Mouse (Mus musculus) hindbrain, embryonic 12.5 days (tissue): Measurements from ENCODE around the gene Pdzd2. TPM values are rescaled to one million over a fixed set of nuclear protein-coding genes. Genes with fewer than 3 reads are reported as not detected.

ENCODE experiments used
- ATAC-seq: fragments of 200-750 bp; cut with Nextera tagmentation; 2 replicates; pipeline ENCODE4 v1.8.0; 2017; ENCODE audit warnings: moderate TSS enrichment; ENCODE audit not compliant: low FRiP score
- H3K27ac ChIP-seq: fragments of 300-500 bp; sonication (generic); 2 replicates; pipeline ENCODE4 v1.5.1; 2016; ENCODE audit warnings: mild to moderate bottlenecking
- H3K27me3 ChIP-seq: fragments of 300-500 bp; sonication (generic); 2 replicates; pipeline ENCODE4 v1.6.1; 2016; ENCODE audit warnings: mild to moderate bottlenecking
- H3K36me3 ChIP-seq: fragments of 300-500 bp; sonication (generic); 2 replicates; pipeline ENCODE4 v1.6.1; 2016; ENCODE audit warnings: mild to moderate bottlenecking
- H3K4me1 ChIP-seq: fragments of 300-500 bp; sonication (generic); 2 replicates; pipeline ENCODE4 v1.6.1; 2016
- H3K4me2 ChIP-seq: fragments of 300-500 bp; sonication (generic); replicated peaks from 2 replicates; pipeline ENCODE4 v1.6.1; 2016; ENCODE audit warnings: mild to moderate bottlenecking
- H3K4me3 ChIP-seq: fragments of 300-500 bp; sonication (generic); 2 replicates; pipeline ENCODE4 v1.5.1; 2016; ENCODE audit warnings: mild to moderate bottlenecking
- H3K9ac ChIP-seq: fragments of 300-500 bp; sonication (generic); 2 replicates; pipeline ENCODE4 v1.6.1; 2016; ENCODE audit warnings: mild to moderate bottlenecking, moderate library complexity
- H3K9me3 ChIP-seq: fragments of 300-500 bp; sonication (generic); replicated peaks from 2 replicates; pipeline ENCODE4 v1.6.1; 2016; ENCODE audit warnings: mild to moderate bottlenecking
- WGBS: fragments of 180-500 bp; shearing (Covaris S2); methylation state at CpG from one replicate; pipeline ENCODE4 v1.1.7; 2016; 5-methylcytosine and 5-hydroxymethylcytosine counted together
- polyA plus RNA-seq: library from polyadenylated mRNA; unstranded; fragments of >200 nt; fragmentation: Nextera tagmentation; extraction: Ambion mirVana; gene quantifications from 2 replicates; pipeline ENCODE4 v1.2.1, GENCODE M21; 2016

Gene Pdzd2
- polyA plus RNA-seq, 1 experiment from 2014 or later: 8.7 TPM

GRCm38 (mm10) chr15:12689716-12690381 lies 49.9 kb downstream of the Pdzd2 start:
- no peaks in the 10 kb centered on the region for H3K27me3 ChIP-seq
- H3K27ac ChIP-seq: no peak overlapping the region
- no peak overlapping the region for H3K4me3 ChIP-seq
- WGBS: 85% methylated on average over 7 of the region's 7 CpGs
- no peak overlapping the region for H3K9ac ChIP-seq
- no peaks in the 10 kb centered on the region for H3K9me3 ChIP-seq
- H3K4me2 ChIP-seq: no peak overlapping the region
- H3K4me1 ChIP-seq: no peaks in the 10 kb centered on the region
- no peak for ATAC-seq
- H3K36me3 ChIP-seq: no peaks in the 10 kb centered on the region

GRCm38 (mm10) chr15:12682549-12682948 lies 57.2 kb downstream of the Pdzd2 start:
- no peak overlapping the region for H3K27ac ChIP-seq
- 0 out of 2 replicates have a peak, but pooled peaks cover 3% of the 10 kb centered on the region for H3K4me1 ChIP-seq
- no peak for ATAC-seq
- no peaks in the 10 kb centered on the region for H3K36me3 ChIP-seq
- 0 out of 2 replicates have a peak, but pooled peaks cover 3% of the 10 kb centered on the region for H3K9me3 ChIP-seq
- no peaks in the 10 kb centered on the region for H3K27me3 ChIP-seq
- H3K4me2 ChIP-seq: no peak overlapping the region
- H3K4me3 ChIP-seq: no peak overlapping the region
- 44% methylated on average over 9 of the region's 9 CpGs for WGBS
- H3K9ac ChIP-seq: no peak overlapping the region

DNA sequence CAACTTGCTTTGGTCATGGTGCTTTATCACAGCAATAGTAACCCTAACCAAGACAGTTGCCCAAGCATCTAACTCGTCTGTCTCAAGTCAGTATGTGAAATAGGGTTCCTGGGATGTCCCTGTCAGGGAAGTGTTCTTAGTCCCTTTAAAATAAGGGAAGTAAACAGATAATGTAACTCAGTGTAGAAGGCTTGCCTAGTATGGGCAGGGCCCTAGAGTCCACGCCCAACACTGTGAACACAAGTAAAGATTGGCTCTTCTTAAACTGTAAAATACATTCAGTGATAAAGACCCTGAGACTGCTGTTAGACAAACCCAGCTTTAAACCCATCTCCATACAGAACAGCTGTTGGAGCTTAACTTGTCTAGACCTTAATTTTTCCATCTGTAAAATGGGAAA lies 57.8 kb downstream of the Pdzd2 start:
- ATAC-seq: no peak
- Histone ChIP-seq H3K9ac (no peak overlapping the region), H3K4me1 (0 out of 2 replicates have a peak, but pooled peaks cover 3% of the 10 kb centered on the region), H3K27me3 (no peaks in the 10 kb centered on the region), H3K9me3 (0 out of 2 replicates have a peak, but pooled peaks cover 3% of the 10 kb centered on the region), H3K4me3 (no peak overlapping the region), H3K27ac (no peak overlapping the region), H3K36me3 (no peaks in the 10 kb centered on the region), H3K4me2 (no peak overlapping the region)
- WGBS: 90% methylated on average over 2 of the region's 2 CpGs

DNA sequence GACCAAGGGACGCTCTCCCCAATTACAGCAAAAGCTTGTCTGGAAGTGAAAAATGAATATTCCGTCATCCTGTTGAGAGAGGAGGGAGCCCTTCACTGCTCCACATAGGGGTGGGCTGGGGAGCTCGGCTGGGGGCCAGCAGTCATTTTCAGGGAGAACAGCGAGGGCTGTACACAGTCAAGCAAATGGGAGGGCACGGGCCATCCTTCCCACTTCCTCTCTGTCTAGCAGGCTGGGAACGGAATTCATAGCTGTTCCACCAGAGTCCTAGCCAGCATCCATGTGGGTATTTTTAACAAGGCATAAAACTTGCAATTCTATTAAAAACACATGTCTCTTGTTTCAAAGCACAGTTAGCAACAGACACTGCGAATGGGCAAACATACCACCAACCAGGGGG lies 59.0 kb downstream of the Pdzd2 start:
- Histone ChIP-seq H3K9me3 (0 out of 2 replicates have a peak, but pooled peaks cover 3% of the 10 kb centered on the region), H3K27me3 (no peaks in the 10 kb centered on the region), H3K36me3 (no peaks in the 10 kb centered on the region), H3K4me3 (no peak overlapping the region), H3K4me2 (no peak overlapping the region), H3K27ac (no peak overlapping the region), H3K4me1 (0 out of 2 replicates have a peak, but pooled peaks cover 3% of the 10 kb centered on the region), H3K9ac (no peak overlapping the region)
- no peak for ATAC-seq
- 46% methylated on average over 7 of the region's 7 CpGs for WGBS

DNA sequence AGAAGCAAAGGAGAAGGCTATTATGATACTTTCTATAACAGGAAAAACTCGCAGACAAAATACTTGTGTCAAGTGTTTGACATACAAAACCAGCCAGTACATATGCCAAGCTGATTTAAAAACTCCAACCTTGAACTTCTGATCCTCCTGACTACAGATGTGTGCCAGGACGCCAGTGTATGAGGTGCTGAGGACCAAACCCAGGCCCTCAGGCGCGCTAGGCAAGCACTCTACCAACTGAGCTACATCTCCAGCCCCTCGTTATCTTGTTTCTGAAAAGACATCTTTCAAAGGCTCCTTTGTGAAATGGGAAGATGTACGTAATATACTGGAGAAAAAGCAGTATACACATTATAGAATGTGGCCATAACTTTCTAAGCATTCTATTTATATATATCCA lies 59.7 kb downstream of the Pdzd2 start:
- no peaks in the 10 kb centered on the region for H3K27me3 ChIP-seq
- WGBS: 91% methylated on average over 6 of the region's 6 CpGs
- no peak for ATAC-seq

DNA sequence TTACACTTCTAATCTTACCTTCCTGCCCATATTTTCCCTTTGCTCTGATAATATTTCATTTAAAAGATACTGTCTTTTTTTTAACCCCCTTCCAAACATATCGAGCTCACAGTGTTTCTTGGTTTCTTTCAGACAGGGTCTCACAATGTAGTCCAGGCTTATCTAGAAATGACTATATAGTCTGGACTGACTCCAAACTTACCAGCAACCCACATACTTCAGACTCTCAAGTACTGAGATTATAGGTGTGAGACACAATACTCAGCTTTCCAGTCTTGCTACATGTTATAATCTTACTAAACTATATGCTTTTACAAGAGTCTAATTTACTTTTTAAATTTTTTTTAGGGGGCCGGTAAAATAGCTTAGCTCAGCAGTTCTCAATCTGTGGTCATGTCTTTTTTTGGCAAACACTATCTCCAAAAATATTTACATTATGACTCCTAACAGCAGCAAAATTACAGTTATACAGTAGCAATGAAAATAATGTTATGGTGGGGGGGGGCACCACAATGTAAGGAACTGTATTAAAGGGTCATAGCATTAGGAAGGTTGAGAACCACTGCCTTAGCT lies 61.1 kb downstream of the Pdzd2 start:
- Histone ChIP-seq H3K36me3 (no peaks in the 10 kb centered on the region), H3K27ac (no peak overlapping the region), H3K4me1 (0 out of 2 replicates have a peak, but pooled peaks cover 3% of the 10 kb centered on the region), H3K9me3 (no peaks in the 10 kb centered on the region), H3K4me3 (no peak overlapping the region), H3K27me3 (no peaks in the 10 kb centered on the region), H3K9ac (no peak overlapping the region), H3K4me2 (no peak overlapping the region)
- no peak for ATAC-seq
- WGBS: 90% methylated on average over 2 of the region's 2 CpGs

More for the DNA sequence above, 59.7 kb downstream of the Pdzd2 start:
- H3K27ac ChIP-seq: no peak overlapping the region
- H3K4me1 ChIP-seq: 0 out of 2 replicates have a peak, but pooled peaks cover 3% of the 10 kb centered on the region
- H3K4me2 ChIP-seq: no peak overlapping the region
- 0 out of 2 replicates have a peak, but pooled peaks cover 3% of the 10 kb centered on the region for H3K9me3 ChIP-seq
- H3K9ac ChIP-seq: no peak overlapping the region
- H3K36me3 ChIP-seq: no peaks in the 10 kb centered on the region
- no peak overlapping the region for H3K4me3 ChIP-seq

DNA sequence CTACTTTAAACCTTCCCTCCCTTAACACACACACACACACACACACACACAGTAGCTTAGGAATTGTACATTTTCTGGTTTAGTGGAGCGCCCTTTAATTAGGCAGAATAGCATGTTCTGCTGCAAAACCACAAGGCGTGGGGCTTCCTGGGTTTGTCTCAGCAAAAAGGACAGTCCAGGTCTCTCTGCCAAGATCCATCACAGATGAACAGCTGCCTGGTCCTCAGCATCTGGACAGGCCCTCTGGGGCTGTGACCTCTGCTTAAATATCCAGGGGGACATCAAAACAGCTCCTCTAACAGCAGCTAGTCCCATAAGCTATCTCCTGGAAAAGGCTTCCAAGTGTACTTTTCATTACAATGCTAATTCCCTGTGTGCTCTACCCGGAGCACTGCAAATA lies 64.4 kb downstream of the Pdzd2 start:
- Histone ChIP-seq H3K4me1 (no peaks in the 10 kb centered on the region), H3K9me3 (0 out of 2 replicates have a peak, but pooled peaks cover 3% of the 10 kb centered on the region), H3K9ac (no peak overlapping the region), H3K27ac (no peak overlapping the region), H3K4me2 (no peak overlapping the region), H3K4me3 (no peak overlapping the region), H3K36me3 (no peaks in the 10 kb centered on the region), H3K27me3 (no peaks in the 10 kb centered on the region)
- ATAC-seq: no peak
- 85% methylated on average over 3 of the region's 3 CpGs for WGBS

DNA sequence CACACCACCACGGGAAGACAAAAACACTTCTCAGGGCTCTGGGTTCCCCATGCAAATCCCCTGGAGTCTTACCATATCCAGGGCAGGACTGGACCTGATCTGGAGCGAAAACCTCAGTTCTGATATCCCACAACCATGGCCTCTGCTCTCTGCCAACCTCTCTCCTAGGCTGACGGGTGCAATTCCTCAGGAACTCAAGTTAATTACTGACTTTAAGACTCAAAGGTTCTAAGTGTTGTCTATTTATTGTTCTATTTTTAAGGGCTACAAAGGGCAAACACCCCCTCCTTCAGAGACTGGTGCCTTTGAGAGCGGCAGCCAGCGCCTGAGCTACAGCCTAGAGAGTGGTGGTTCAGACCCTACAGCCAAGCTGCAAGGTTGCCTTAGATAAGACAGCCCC lies 65.7 kb downstream of the Pdzd2 start:
- no peak for ATAC-seq
- 86% methylated on average over 5 of the region's 5 CpGs for WGBS
- H3K4me1 ChIP-seq: no peaks in the 10 kb centered on the region

DNA sequence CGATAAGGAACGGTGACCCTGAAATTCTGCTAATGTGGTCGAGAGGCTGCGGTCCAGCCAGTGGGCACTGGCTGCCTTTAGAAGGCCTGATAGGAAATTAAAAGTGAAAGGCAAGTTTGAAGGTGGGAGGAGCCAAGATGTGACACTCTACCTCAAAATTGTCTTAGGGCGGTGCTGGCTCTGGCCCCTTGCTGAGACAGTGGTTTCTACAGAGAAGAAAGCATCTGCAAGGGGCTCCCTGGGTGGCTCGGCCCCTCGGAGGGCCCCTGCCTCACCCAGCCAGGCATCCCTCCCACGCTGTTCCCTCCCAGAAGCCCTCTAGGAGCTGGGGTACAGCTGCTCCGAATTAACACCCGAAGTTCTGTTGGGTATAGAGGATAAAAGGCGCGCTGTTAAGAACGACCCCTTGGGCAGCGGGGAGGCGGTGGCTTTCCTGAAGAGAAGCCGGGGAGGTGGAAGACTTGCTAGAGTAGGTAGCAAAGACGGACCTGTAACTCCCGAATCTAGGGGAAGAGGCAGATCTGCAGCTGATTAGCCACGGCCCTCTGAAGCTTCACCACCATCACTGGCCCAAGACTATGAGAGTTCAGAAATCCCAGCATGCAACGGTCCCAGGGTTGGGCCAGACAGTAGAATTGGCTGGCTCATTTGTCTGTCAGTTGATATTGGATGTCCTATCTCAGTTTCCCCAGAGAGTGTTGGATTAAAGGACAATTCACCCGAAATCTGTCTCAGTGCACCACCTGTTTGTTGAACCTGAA lies 71.8 kb downstream of the Pdzd2 start:
- Histone ChIP-seq H3K9me3 (0 out of 2 replicates have a peak, but pooled peaks cover 3% of the 10 kb centered on the region), H3K4me1 (peaks cover 5% of the 10 kb centered on the region), H3K9ac (no peak overlapping the region), H3K4me2 (peak overlapping the region; percentile 31; the same call in 1 of the 2 replicates), H3K36me3 (no peaks in the 10 kb centered on the region), H3K27ac (no peak overlapping the region), H3K4me3 (no peak overlapping the region), H3K27me3 (no peaks in the 10 kb centered on the region)
- WGBS: 39% methylated on average over 21 of the region's 21 CpGs
- ATAC-seq: no peak

More for the DNA sequence above, 65.7 kb downstream of the Pdzd2 start:
- H3K9ac ChIP-seq: no peak overlapping the region
- 0 out of 2 replicates have a peak, but pooled peaks cover 3% of the 10 kb centered on the region for H3K9me3 ChIP-seq
- no peak overlapping the region for H3K27ac ChIP-seq
- H3K4me3 ChIP-seq: no peak overlapping the region
- H3K4me2 ChIP-seq: no peak overlapping the region
- H3K27me3 ChIP-seq: no peaks in the 10 kb centered on the region
- H3K36me3 ChIP-seq: no peaks in the 10 kb centered on the region

DNA sequence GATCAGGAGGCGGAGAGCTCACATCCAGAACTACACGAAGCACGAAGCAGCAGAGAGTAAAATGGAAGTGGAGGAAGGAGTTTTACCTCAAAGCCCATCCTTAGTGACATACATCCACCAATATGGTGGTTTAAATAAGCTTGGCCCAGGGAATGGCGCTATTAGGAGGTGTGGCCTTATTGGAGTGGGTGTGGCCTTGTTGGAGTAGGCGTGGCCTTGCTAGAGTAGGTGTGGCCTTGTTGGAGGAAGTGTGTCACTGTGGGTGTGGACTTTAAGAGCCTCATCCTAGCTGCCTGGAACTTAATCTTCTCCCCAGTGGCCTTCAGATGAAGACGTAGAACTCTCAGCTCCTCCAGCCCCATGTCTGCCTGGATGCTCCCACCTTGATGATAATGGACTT lies 73.8 kb downstream of the Pdzd2 start:
- H3K27me3 ChIP-seq: no peaks in the 10 kb centered on the region
- no peaks in the 10 kb centered on the region for H3K9me3 ChIP-seq
- H3K4me3 ChIP-seq: no peak overlapping the region
- no peak overlapping the region for H3K27ac ChIP-seq
- H3K4me2 ChIP-seq: no peak overlapping the region
- no peaks in the 10 kb centered on the region for H3K36me3 ChIP-seq
- H3K9ac ChIP-seq: no peak overlapping the region
- 94% methylated on average over 6 of the region's 6 CpGs for WGBS
- no peak for ATAC-seq
- peaks cover 5% of the 10 kb centered on the region for H3K4me1 ChIP-seq

- 93% methylated on average over 9 of the region's 9 CpGs for WGBS
- Histone ChIP-seq H3K27me3 (no peaks in the 10 kb centered on the region), H3K9me3 (no peaks in the 10 kb centered on the region), H3K27ac (no peak overlapping the region), H3K4me2 (no peak overlapping the region), H3K4me3 (no peak overlapping the region), H3K9ac (no peak overlapping the region), H3K4me1 (peaks cover 5% of the 10 kb centered on the region), H3K36me3 (no peaks in the 10 kb centered on the region)
- no peak for ATAC-seq
These were observed 76.4 kb downstream of the Pdzd2 start for GRCm38 (mm10) chr15:12663351-12663750.

DNA sequence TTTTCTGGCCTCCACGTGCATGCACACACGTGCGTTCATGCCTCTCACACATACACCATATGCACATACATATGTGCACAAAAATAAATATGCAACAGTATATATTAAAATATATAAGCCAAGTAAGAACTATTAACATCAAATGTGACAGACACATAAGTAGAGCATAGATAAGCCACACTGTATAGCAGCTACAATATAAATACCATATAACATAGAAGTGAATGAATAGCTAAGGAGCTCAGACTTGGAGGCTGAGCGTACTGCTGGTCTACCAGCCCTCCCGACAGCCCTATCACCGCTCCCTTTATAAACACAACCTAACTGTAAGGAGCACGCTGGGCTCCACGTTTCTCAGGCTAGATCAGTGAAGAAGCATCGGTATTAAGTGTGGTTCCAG lies 79.4 kb downstream of the Pdzd2 start:
- Histone ChIP-seq H3K9me3 (no peaks in the 10 kb centered on the region), H3K9ac (no peak overlapping the region), H3K27me3 (no peaks in the 10 kb centered on the region), H3K4me3 (no peak overlapping the region), H3K27ac (no peak overlapping the region), H3K4me1 (no peaks in the 10 kb centered on the region), H3K4me2 (no peak overlapping the region), H3K36me3 (no peaks in the 10 kb centered on the region)
- no peak for ATAC-seq
- 93% methylated on average over 9 of the region's 9 CpGs for WGBS
